ENCODE assay signal across 1 mouse cellular context in the genomic region with DNA sequence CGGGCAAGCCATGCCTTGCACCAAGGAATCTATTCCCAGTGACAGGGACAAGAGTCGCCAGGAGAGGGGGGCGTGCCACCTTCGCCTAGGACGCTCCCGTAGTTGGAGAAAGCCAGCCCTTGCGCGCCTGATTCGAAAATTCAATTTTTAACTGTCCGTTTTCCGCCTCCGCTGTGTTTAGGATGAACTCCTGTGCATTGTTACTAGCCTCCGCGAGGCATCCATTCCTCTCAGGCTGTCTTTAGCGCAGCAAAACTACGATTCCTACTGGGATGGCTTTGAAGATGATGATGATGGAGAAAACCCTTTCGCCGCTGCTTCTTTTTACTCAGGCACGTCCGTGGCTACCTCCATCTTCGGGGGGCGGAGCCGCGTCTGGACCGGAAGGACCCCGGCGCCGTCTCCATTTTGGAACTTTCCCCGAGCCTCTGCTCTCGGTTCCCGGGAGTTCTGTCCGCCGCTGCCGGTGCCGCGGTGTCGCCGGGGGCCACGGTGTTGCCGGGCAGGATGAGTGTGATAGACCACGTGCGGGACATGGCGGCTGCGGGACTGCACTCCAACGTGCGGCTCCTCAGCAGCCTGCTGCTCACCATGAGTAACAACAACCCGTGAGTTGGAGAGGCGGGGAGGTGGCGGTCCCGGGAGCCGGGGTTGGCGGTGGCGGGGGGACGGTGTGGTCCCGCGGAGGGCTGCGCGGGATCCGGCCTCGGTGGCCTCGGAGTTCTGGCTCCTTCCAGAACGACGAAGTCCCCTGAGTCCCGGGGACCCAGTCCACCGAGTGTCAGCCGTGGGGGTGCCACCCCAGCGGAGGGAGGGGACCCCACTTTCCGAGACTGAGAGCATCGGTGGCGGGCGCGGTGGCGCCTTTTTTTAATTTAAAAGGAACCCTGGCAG.
TF ChIP-seq lines count a peak whose summit lies in the region.

No protein-coding gene starts in this region.

TF ChIP-seq in C2C12, 6 proteins besides CTCF, POLR2A, EP300 and RAD21:
- no peak for TF ChIP-seq CEBPB (IDR thresholded peaks at IDR 0.05; ENCODE audit: low read depth)
- TF ChIP-seq MAX (IDR thresholded peaks at IDR 0.05) = peak; percentile 91
